Mouse (Mus musculus) neural tube, postnatal 0 days (tissue): Measurements from ENCODE around the gene Dynlt1b. TPM values are rescaled to one million over a fixed set of nuclear protein-coding genes. Genes with fewer than 3 reads are reported as not detected.

Experiments used
- polyA plus RNA-seq: library from polyadenylated mRNA; unstranded; fragments of >200 nt; fragmentation: Nextera tagmentation; extraction: Ambion mirVana; gene quantifications from 2 replicates; pipeline ENCODE4 v1.2.1, GENCODE M21; 2015

Gene Dynlt1b
- 1,336 and 1,374 TPM in 2 replicates for polyA plus RNA-seq

GRCm38 (mm10) chr17:6429945-6430344 lies at the start of gene Dynlt1b:
Gene Dynlt1b (plus strand): TSS chr17:6430112.

Other genes with a start within 250 kb of the Dynlt1b start
- gene Tmem181a, start 173.3 kb upstream of the Dynlt1b start, polyA plus RNA-seq = 51.9 and 56.6 TPM in 2 replicates
- 41.5 and 44.5 TPM in 2 replicates for gene Dynlt1a, start 112.6 kb upstream of the Dynlt1b start, polyA plus RNA-seq
- 41.3 and 45.2 TPM in 2 replicates for gene Dynlt1c, start 171.6 kb downstream of the Dynlt1b start, polyA plus RNA-seq
- gene Dynlt1f, start 225.8 kb downstream of the Dynlt1b start, polyA plus RNA-seq = 304 and 309 TPM in 2 replicates
- 1.5 and 2.3 TPM in 2 replicates for gene Sytl3, start 229.0 kb downstream of the Dynlt1b start, polyA plus RNA-seq